Mouse (Mus musculus) megakaryocyte-erythroid progenitor cell, adult 5-6 weeks (primary cell): Measurements from ENCODE around the gene Cinp. TPM values are rescaled to one million over a fixed set of nuclear protein-coding genes. Genes with fewer than 3 reads are reported as not detected.

Experiments used
- ATAC-seq: replicated peaks from 2 replicates; pipeline ENCODE4 v1.8.0; 2016; ENCODE audit warnings: mild to moderate bottlenecking, inconsistent platforms; ENCODE audit not compliant: severe bottlenecking, poor library complexity, low FRiP score, low TSS enrichment
- total RNA-seq, 2 experiments: library from RNA; stranded (forward) in 1 of 2; stranded (reverse) in 1 of 2; fragments of 200-1000, 215-1000 nt in 1 of 2; fragments of >200 nt in 1 of 2; fragmentation: Nextera tagmentation in 1 of 2; gene quantifications; 2 replicates each; pipeline ENCODE4 v1.2.3; 2014 to 2017

The Cinp gene
- total RNA-seq (2014; fragmentation: Nextera tagmentation), result 71.9 and 72.2 TPM in 2 replicates
- 138 and 161 TPM in 2 replicates for total RNA-seq (2017)

DNA sequence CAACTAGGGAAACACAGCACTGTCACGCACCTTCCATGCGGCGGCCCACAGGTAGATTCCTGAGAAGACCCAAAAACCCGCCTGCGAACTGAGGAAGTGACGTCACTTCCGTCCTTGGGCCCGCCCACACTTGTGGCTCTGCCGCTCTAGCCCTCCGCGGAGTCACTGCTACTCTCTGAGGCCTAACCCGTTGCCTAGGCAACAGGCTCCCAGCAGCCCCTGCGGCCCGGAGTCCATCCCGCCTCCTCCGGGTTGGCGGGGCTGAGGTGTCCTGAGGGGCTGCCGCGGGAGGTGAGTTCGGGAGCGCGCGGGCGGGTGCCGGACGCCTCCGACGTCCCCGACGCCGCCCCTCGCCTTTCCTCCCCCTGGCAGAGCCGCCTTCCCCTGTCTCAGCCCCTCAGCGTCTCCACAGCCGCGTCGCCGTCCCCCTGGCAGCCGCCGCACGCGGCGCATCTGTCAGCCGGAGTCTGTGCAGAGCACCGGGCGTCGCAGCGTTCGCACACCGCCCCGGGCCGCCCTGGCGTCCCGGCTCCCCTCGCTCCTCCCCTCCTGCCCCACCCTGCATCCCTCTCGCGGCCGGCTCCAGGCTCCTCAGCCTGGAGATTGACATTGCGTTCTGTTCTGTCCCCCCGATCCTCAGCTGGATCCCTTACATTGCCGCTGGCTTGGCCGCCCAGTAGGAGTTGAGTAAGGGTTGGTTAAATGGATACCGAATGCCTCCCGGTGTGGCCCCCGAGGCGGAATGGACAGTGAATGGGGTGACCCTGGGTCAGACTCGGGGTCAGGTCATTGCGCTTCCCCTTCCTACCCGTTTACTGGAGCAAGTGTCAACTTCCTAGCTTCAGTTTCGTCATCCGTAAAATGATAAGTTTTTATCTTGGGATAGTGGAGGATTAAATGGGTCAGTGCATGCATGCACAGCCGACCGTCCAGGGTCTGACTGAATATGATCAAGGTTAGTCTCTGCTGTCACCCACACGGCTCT is at the start of gene Cinp, which contains the start of gene Tecpr2:
Gene Cinp (minus strand): TSS at position 110 of the 985 bp plus-strand sequence.
Gene Tecpr2 (plus strand): TSS at position 229 of the 985 bp plus-strand sequence.
- peak; percentile 93 for ATAC-seq

DNA sequence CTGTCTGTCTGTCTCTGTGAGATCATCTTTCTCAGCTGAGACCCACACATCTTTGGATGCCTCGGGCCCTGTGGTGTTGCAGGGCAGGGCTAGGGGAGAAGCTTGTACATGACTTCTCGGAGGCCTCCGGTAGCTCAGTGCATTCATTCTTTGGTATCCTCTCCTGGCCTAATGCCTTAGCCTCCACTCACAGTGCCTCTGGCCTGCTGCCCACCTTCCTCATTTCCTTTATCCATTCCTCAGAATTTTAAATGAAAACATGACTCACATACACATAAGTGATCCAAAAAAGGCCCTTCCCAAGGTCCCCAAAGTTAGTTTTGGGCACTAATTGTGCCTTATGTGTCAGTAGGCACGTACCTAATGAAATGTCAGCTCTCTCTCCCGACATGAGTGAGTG is 48.6 kb upstream of the Cinp start:
- ATAC-seq, result no peak

DNA sequence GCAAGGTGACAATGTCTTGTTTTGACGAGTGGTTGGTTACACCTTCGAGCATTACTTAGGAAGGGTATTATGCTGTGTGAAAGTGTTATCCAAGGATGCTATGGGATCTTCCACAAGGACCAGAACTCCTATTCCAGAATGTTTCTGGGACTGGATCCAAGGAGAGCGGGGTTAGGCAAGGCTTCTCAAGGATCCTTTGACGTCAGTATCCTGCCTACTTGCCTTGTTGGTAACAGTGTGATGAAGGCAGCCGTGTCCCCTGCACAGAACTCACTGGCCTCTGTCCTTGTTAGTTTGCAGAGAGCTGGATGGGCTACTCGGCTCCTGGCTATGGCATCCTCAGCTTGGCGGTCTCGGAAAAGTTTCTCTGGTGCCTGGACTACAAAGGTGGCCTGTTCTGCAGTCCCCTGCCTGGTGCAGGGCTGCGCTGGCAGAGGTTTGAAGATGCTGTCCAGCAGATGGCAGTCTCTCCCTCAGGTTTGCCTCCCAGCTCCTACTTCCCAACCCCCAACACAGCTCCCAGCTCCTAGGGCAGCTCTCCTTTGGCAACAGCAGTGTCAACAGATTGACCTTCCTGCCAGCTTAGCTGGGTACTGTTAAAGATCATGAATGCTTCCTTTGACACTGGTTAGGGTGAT is 47.2 kb upstream of the Cinp start:
- peak; percentile 72 for ATAC-seq

DNA sequence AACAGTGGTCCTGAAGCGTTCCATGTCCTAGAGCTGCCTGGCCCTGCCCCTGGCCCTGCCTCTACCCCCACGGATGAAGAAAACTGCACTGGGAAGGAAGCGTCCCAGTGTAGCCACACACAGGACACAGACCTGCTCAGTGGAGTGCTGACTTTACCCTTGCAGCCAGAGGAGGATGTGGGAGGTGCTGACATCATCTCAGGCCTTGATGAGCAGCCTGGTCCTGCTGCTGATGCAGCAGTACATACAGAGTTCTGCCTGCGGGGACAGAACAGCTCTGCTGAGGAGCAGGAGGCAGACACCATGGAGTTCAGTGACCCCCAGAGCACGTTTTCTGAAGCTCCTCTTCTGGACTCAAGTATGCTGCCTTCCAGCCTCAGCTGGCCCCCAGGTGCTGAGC is 43.9 kb upstream of the Cinp start:
- no peak for ATAC-seq

DNA sequence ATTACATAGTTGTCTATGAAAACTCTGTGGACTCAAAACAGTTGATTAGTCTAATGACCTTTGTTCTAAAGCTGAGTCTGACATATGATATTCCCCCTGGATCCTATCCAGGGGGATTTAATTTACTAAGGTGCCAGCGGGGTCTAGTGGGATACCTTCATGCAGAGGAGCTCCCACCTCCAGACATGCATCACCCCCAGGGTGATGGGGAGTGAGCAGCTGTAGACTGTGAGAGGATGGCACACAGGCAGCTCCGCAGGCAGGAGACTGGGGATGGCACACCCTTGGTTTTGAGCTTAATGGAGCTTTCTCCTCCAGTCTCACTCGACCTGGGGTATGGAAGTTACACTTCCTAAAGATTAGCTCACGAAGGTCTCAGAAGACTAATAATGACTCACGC is 32.6 kb upstream of the Cinp start:
- ATAC-seq, result no peak

DNA sequence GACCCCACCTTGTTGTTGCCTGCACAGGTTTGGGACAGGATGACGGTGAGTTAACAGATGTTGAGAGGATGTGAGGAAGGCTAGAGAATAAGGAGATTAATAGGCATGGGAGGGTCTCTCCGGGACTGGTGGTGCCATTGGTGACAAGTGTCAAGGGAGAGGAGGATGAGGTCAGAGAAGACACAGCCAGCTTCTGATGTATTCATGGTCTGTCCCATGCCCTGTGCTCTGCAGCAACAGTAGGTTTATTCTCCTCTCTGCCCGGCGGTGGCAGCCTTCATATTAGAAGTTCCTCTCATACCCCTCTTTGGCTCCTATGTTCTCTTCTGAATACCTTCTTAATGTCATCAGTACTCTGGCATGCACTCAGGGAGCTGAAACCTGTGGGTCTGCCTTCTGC is 31.3 kb upstream of the Cinp start:
- no peak for ATAC-seq

DNA sequence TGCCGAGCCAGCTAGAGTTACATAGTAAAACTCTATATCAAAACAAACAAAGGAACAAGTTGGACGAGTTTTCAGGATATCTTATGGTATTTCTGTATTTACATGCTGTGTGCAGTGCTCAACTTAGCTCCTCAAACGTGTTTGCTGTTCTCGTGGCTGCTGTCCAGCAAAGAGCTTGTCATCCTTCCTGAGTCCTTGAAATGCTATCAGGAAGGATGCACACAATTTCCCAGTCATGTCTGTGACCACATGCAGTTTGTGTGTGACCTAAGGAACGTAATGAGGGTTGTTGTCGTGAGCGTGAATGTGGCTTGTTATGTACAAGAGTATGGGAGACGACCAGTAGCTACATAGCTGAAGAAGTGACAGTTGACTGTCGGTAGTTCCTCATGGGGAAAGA is 26.8 kb upstream of the Cinp start:
- no peak for ATAC-seq

DNA sequence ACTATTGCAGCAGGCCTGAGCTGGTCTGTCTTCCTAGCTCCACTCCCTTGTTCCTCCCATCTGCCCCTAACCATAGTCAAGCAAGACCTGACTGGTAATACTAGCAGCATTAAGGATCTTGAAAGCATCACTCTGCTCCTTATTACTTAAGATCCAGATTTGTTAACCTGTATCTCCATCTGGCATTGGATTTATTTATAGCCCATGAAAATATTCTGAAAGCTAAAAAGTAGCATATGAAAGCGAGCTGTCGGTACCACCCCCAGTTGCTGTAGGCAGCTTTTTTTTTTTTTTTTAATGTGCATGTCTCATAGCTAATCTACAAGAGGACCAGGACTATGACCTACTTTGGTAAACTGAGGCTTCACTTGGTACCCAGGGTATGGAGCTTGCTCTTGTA is 21.0 kb upstream of the Cinp start:
- no peak for ATAC-seq

DNA sequence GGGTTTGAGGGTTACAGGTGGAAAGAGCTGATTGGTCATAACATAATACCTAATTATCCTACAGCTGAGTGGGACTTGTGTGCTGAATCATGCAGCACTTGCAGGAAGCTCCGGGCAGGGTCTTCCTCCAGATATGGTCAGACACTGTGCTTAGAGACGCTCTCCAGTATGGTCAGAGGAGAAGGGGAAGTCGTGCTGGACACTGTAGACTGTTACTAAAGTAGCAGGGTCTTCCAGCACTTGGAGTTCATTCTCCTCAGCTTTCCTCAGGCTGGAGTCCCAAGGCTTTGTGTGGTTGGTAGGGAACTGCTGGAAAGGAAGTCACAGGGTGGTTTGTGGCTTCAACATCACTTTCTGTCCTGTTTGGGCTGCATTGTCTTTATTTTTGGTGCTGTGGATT is 18.9 kb upstream of the Cinp start:
- 0 out of 2 replicates have a peak, but pooled peaks have one; percentile 30 for ATAC-seq

DNA sequence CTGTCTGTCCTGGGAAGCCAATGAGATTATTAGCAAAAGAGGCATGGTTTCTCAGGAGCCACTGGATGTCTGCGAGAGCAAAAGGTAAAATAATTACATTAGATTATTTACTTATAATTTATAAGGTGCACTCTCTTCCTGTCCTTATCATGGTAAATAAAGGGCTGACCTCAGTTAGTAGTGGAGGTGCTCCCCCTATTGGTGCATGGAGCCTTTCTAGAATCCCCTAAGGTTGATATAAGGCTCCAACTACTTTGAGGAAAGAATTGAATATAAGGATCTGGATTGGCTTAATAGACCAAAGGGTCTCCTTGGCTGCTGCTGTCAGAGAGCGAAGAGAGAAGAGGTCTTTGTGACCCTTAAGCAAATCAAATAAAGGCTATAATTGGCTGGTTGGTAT is 14.6 kb upstream of the Cinp start:
- 0 out of 2 replicates have a peak, but pooled peaks have one; percentile 59 for ATAC-seq

DNA sequence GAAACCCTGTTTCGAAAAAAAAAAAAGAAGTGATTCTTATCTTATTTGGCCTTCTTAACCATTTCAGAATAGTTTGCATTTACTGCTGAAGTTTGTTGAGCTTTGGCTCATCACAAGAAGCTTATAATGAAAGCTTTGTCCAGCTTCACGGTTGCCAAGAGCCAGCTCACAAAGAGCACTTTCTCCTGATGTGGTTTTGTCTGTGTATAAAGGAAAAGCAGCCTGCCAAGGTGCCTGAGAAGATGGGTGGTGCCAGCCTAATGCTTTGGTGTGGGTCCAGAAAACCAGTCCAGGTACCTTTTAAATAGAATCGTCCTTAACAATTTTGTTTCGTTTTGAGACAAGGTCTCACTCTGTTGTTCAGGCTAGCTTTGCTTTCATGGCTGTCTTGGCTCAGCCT is 13.2 kb upstream of the Cinp start:
- ATAC-seq, result no peak

DNA sequence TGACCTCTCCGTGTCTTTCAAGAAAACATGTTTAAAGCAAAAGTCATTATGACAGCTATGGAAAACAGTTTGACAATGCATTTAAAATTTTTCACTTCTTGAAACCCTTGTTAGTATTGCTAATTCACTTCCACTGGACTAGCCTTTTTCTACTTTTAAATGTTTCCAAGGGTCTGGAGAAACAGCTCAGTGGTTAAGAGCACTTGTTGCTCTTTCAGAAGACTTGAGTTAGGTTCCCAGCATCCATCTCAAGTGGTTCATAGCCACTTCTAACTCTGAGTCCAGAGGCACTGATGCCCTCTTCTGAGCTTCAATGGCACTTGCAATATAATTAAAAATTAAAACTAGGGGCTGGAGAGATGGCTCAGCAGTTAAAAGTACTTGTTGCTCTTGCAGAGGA is 2.9 kb upstream of the Cinp start:
- no peak for ATAC-seq

DNA sequence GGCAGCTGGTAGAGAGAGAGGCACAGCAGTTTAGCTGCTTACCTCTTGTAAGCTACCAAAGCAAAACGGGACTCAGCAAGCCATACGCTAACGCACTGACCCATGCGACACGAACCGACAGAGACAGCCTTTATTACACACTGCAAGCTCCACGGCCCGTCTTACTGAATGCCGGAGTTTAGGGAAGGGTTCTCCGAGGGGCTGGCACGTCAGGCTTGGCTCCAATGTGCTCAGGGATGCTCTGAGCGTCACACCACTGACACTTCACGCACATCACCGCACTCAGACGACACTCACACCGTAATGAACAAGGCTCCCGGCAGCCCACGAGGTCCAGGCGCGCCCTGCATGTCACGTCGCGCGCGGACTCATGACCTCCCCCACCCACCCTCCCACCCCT is 339 bp downstream of the Cinp start:
- peak; percentile 14 for ATAC-seq

DNA sequence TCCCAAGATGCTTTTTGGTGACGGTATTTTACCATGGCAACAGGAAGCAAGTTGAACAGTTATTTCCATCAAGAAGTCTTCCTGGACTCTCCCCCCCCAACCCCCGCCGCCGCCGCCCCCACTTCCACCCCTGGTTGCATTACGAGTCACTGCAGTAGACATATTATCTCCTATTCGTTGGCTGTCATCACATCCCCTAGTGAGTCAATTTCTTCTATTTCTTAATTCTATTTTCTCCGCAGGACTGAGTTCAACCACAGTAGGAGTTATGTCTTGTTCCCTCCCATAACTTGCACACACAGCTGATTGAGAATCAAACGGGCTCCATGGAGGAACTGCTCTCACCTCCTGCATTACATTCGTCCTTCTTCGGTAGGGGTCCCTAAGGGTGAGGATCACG is 839 bp downstream of the Cinp start:
- no peak for ATAC-seq

DNA sequence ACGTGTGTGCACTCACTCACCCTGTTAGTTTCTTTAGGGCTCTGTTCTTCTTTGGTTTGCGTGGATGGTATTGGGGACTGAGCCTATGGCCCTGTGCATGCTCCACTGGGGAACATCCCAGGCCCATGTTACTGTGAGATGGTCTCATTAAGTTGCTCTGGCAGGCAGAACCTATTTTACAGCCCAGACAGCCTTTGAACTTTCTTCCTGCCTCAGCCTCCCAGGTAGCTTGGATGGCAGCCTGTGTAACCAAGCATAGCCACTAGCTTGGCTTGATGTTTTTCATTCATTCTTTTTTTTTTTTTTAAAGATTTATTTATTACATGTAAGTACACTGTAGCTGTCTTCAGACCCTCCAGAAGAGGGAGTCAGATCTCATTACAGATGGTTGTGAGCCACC is 3.7 kb downstream of the Cinp start:
- no peak for ATAC-seq

DNA sequence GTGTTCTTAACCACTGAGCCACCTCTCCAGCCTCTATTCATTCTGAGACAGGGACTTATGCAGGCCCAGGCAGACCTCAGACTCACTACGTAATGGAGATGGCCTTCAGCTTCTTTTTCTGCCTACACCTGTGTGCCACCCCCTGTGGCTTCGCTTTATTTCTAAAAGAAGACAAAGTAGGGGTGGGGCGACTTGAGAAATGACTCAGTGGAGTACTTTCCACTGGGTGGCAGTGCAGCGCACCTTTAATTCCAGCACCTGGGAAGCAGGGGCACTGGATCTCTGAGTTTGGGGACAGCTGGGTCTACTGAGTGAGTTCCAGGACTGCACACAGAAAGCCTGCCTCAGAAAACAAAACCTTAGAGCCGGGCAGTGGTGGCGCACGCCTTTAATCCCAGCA is 6.7 kb downstream of the Cinp start:
- no peak for ATAC-seq

DNA sequence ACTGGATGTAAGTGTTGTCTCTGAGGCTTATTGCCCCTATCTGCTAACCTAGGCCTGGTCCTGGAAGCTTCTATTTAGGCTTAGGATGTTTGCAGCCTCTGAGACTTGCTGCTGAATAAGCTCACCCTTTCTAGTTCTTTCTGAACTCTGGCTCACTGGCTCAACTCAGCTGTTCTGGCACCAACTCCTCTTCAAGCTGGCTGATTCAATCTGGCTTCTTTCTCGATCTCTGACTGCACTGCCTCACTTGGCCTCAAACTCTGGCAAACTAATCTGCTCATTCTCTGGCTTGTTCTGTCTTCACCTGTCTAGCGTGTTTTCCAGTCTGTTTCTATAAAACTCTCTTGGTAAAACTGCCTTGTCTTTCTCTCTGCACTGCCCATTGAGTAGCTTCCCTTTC is 13.6 kb downstream of the Cinp start:
- ATAC-seq, result no peak

DNA sequence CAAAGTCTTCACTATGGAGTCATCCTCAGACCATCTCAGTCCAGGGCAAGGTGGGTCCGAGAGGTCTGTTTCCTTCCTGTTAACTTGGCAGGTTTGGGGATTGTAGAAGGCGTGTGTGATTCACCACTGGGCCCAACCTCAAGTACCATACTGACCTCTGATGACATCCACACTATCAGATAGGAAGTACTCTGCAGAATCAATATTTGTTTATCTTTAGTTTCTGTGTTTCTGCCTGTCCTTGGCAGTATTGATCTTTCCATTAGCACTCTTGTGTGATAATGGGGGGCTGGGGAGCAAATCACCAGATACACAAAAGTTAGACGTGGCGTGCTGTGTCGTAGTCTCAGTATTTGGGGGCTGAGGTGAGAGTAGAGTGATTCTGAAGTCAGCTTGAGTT is 17.7 kb downstream of the Cinp start:
- no peak for ATAC-seq

DNA sequence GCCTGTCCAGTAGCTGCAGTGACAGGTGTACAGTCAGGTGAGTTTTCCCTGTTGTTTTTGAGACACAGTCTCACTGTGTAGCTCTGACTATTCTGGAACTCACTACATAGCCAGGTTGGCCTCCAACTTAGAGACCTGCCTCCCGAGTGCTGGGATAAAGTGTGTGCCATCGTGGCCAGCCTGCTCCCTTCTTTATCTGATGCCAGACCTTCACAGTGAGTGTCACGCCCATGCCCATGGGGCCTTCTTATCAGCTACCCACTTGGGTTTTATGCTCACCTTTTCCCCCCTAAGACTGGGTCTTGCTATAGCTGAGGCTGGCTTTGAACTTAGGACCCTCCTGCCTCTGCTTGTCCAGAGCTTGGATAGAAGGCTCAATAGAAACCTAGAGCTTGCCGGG is 18.8 kb downstream of the Cinp start:
- peak; percentile 86 for ATAC-seq

DNA sequence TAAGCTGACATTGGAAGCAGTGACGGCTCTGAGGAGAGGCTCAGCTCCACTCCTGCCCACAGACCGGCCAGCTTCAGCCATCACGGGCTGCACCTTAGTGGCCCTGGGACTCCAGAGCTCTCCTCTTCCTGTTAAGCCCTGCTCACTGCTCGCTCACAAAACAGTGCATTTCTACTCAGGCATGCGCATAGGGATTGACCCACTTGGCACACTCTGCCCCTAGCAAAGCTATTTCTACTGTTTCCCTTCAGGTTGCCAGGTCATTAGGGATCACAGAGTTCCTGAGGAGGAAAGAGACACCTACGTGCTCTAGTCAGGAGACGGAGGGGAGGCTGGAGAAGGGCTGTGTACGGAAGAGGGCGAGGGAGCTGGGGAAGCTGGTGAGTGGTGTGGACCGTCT is 23.0 kb downstream of the Cinp start:
- ATAC-seq, result no peak

DNA sequence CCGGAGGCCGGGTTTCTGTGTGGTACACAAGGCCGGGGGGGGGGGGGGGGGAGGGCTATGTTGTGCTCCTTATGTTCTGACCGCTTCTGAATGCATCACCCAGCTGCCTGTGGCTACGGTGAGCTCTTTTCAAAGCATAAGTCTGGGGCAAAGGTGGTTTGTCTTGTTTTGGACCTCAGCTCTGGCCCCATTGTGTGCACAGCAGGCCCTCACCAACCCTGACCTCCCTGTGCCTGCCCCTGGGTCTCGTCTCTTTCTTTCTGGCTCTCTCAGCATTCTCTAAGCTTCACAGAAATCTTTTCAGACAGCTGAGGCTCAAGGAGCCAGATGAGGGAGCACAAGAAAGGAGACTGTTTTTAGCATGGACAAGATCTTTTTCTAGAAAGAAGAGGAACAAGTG is 23.4 kb downstream of the Cinp start:
- ATAC-seq, result no peak
